Mouse (Mus musculus) C2C12 (cell line): Measurements from ENCODE around the gene Tmem131.

Experiments used
- CEBPB ChIP-seq: IDR thresholded peaks from one replicate; pipeline ENCODE4 v1.6.1; 2011; ENCODE audit warnings: low read depth, mild to moderate bottlenecking, control low read depth, moderate library complexity
- CTCF ChIP-seq: IDR thresholded peaks from one replicate; pipeline ENCODE4 v1.5.1; 2011; ENCODE audit not compliant: control insufficient read depth, insufficient read depth, insufficient read length
- MAX ChIP-seq: IDR thresholded peaks from one replicate; pipeline ENCODE4 v1.6.1; 2011; ENCODE audit warnings: mild to moderate bottlenecking, control low read depth
- MYOD1 ChIP-seq: IDR thresholded peaks from one replicate; pipeline ENCODE4 v1.6.1; 2011; ENCODE audit warnings: low read depth; ENCODE audit not compliant: control insufficient read depth, insufficient read length
- MYOG ChIP-seq: IDR thresholded peaks from one replicate; pipeline ENCODE4 v1.6.1; 2011; ENCODE audit not compliant: control insufficient read depth, insufficient read length; ENCODE audit errors: extremely low read depth

- no peak for TF ChIP-seq MYOG
- TF ChIP-seq CTCF, result no peak
- TF ChIP-seq MAX, result no peak
- no peak for TF ChIP-seq CEBPB
- no peak for TF ChIP-seq MYOD1
These were observed 47.0 kb downstream of the Tmem131 start for GRCm38 (mm10) chr1:36896423-36896822.
